Mouse (Mus musculus) left cerebral cortex, postnatal 10 days (tissue): ENCODE measurements around the gene Nrip3. TPM values are rescaled to one million over a fixed set of nuclear protein-coding genes. Genes with fewer than 3 reads are reported as not detected.
A peak's percentile ranks its signal among the peaks of the same experiment; 100 is the strongest.

Experiments
- DNase-seq, 2 experiments: peaks; one replicate each; pipeline ENCODE4 v3.0.0; 2021 to 2022; ENCODE audit warnings: low spot score in 2 of 2, mixed read lengths in 1 of 2; ENCODE audit errors: extremely low spot score in 1 of 2
- intact Hi-C: fragments of 180-260 bp; cut with DNase I; formaldehyde crosslinking; loops from one replicate; pipeline ENCODE4 v1.15.1; 2025
- total RNA-seq, 2 experiments: library from RNA; stranded (reverse); gene quantifications; 2 replicates each; pipeline ENCODE4 v1.2.3; 2021

The Nrip3 gene
- total RNA-seq, 2 experiments from 2014 or later: 81.7 to 83.3 TPM

DNA sequence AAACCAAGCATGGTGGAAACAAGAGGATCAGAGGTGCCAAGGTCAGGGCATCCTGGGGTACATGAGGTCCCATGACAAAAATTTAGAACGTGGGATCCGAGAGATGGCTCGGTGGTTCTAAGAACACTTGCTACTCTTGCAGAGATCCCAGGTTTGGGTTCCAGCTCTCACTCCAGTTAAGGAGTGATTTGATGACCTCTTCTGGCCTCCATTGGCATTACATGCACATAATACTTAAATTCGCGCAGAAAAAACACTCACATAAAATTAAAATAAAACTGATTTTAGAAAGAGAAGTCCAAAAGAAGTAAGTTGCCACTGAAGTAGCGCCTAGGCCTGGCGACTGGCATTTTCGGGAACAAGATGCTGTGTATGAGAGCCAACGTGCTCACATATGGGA is 62.5 kb downstream of the Nrip3 start:
- intact Hi-C loops: loop anchor here (2.0 kb wide), 1 partner anchor 192 kb away; no protein-coding TSS in a partner anchor
- DNase-seq: peak; percentile 42 to 49

DNA sequence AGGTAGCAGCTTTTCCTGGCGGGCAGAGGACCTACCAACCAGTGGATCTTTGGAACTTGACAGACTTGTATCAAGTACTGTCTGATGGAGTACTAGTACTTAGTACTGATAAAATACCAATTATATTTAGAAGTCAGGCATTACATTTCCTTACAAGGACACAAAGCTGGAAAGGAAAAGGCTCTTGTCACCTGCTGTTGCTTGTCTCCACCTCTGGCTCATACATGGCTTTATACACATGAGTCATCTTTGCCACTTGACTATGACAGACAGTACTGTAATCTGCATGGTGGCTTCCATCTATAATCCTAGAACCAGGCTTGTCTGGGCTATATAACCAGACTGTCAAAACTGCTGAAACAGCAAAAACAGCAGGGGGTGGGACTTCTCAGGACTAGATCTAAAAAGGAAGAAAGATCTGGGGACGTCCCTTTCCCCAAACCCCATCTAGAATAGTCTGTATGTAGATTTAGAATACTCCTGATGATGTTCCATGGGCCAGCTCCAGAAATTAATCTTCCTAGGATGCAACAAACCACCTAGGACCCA is 68.3 kb downstream of the Nrip3 start:
- intact Hi-C loops: no loop called here
- DNase-seq: no peak

DNA sequence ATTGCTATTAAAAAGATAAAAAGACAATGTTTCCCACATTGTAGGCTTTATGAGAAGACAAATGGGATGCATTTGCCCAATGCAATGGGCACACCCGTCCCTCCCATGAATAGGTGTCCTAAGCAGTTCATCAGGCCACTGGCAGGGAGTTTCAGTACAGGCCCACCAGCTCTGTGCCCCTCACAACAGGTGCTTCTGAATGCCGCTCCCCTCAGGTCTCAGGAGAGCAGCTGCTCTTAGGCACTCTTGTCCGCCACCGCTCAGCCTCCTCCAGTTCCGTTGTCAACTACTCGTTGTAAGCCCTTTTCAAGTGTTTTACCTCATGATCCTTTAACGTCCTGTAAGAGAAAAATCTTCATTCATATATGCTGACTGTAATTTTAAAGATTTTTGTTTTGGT is 69.6 kb downstream of the Nrip3 start:
- intact Hi-C loops: no loop called here
- DNase-seq: no peak

DNA sequence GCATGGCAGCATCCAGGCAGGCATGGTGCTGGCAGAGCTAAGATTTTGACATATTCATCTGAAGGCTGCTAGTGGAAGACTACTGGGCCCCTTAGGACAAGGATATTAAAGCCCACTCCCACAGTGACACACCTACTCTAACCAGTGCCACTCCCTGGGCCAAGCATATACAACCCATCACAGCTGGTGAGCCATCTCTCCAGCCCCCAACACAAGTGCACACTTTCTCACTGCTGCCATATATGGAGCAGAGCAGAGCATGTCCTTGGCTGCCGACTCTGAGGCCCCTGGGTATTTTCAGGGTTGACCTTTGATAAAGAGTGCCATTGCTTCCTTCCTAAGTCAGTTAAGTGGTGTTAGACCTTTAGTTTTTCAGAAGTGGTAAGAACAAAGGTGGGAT is 71.8 kb downstream of the Nrip3 start:
- intact Hi-C loops: no loop called here
- DNase-seq: no peak

DNA sequence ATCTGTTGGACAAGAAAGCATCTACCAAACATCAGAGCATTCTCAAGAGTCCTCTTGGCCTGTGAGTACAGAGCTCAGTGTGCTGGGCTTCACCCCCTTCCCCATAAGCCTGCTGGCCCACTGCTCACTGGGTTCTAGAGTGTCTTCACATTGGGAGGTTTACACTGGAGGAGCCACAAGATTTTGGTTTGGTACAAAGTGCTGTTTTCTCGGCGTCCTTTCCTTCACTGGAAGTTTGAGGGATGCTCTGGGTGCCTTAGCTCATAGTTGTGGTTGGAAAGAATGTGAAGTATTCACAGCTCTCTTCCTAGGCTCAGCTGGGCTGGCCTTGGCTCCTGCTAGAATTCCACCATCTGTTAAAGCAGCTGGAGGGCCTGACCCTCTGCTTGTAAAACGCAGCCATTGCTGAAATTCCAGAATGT is 72.9 kb downstream of the Nrip3 start:
- intact Hi-C loops: no loop called here
- peak in 1 of 2 experiments; percentile 62 for DNase-seq

Other genes with a start within 250 kb of the Nrip3 start
- 10 to 100 TPM; 14.4 to 15.2 TPM for gene St5, start 78.4 kb downstream of the Nrip3 start, total RNA-seq
- gene Akip1, start 78.3 kb downstream of the Nrip3 start, total RNA-seq: 1 to 10 TPM; 7.5 to 7.6 TPM
- not detected for gene BC051019, start 58.2 kb downstream of the Nrip3 start, total RNA-seq
- not detected for gene Ascl3, start 50.3 kb downstream of the Nrip3 start, total RNA-seq
- 10 to 100 TPM; 67.3 to 71.1 TPM for gene Tmem9b, start 29.1 kb downstream of the Nrip3 start, total RNA-seq
- gene Scube2, start 83.7 kb upstream of the Nrip3 start, total RNA-seq: 1 to 10 TPM in 1 of 2 experiments, under 1 TPM in 1; 0.79 to 1.1 TPM
- gene Dennd5a, start 178.4 kb upstream of the Nrip3 start, total RNA-seq: 100 to 1,000 TPM; 150 to 152 TPM
- 10 to 100 TPM; 53.1 to 55.0 TPM for gene Tmem41b, start 204.9 kb upstream of the Nrip3 start, total RNA-seq
- 10 to 100 TPM; 88.9 to 90.7 TPM for gene Ipo7, start 236.2 kb upstream of the Nrip3 start, total RNA-seq